Mouse (Mus musculus) liver, embryonic 16.5 days (tissue): Measurements from ENCODE around the gene Gm21970. TPM values are rescaled to one million over a fixed set of nuclear protein-coding genes. Genes with fewer than 3 reads are reported as not detected.

Experiments
- ATAC-seq: fragments of 200-750 bp; cut with Nextera tagmentation; 2 replicates; pipeline ENCODE4 v1.8.0; 2017; ENCODE audit warnings: low read depth, mild to moderate bottlenecking, moderate number of reproducible peaks, moderate library complexity
- H3K27ac ChIP-seq: fragments of 300-500 bp; sonication (generic); 2 replicates; pipeline ENCODE4 v1.5.1; 2014; ENCODE audit warnings: mild to moderate bottlenecking, low read length
- H3K27me3 ChIP-seq: fragments of 300-500 bp; sonication (generic); 2 replicates; pipeline ENCODE4 v1.6.1; 2014; ENCODE audit warnings: low read depth, low read length, mixed read lengths; ENCODE audit not compliant: control insufficient read depth, insufficient read depth
- H3K36me3 ChIP-seq: fragments of 300-500 bp; sonication (generic); 2 replicates; pipeline ENCODE4 v1.6.1; 2014; ENCODE audit warnings: mild to moderate bottlenecking; ENCODE audit not compliant: control insufficient read depth, insufficient read depth
- H3K4me1 ChIP-seq: fragments of 300-500 bp; sonication (generic); 2 replicates; pipeline ENCODE4 v1.6.1; 2014; ENCODE audit warnings: low read depth, low read length, mixed read lengths; ENCODE audit not compliant: control insufficient read depth
- H3K4me2 ChIP-seq: fragments of 300-500 bp; sonication (generic); 2 replicates; pipeline ENCODE4 v1.6.1; 2014; ENCODE audit warnings: low read depth, low read length, mixed read lengths
- H3K4me3 ChIP-seq: fragments of 300-500 bp; sonication (generic); 2 replicates; pipeline ENCODE4 v1.5.1; 2014; ENCODE audit warnings: low read depth, mild to moderate bottlenecking, low read length
- H3K9ac ChIP-seq: fragments of 300-500 bp; sonication (generic); 2 replicates; pipeline ENCODE4 v1.6.1; 2014; ENCODE audit warnings: low read depth, low read length
- H3K9me3 ChIP-seq: fragments of 300-500 bp; sonication (generic); replicated peaks from 2 replicates; pipeline ENCODE4 v1.6.1; 2016; ENCODE audit warnings: low read length; ENCODE audit not compliant: control insufficient read depth
- WGBS: fragments of 180-500 bp; shearing (Covaris S2); extraction: QIAGEN DNeasy Blood & Tissue Kit; methylation state at CpG from one replicate; pipeline ENCODE4 v1.1.7; 2014; ENCODE audit not compliant: insufficient replicate concordance; 5-methylcytosine and 5-hydroxymethylcytosine counted together
- polyA plus RNA-seq: library from polyadenylated mRNA; unstranded; fragments of >200 nt; fragmentation: Nextera tagmentation; extraction: Ambion mirVana; gene quantifications from 2 replicates; pipeline ENCODE4 v1.2.1, GENCODE M21; 2015

The Gm21970 gene
- polyA plus RNA-seq, 1 experiment from 2014 or later: not detected

DNA sequence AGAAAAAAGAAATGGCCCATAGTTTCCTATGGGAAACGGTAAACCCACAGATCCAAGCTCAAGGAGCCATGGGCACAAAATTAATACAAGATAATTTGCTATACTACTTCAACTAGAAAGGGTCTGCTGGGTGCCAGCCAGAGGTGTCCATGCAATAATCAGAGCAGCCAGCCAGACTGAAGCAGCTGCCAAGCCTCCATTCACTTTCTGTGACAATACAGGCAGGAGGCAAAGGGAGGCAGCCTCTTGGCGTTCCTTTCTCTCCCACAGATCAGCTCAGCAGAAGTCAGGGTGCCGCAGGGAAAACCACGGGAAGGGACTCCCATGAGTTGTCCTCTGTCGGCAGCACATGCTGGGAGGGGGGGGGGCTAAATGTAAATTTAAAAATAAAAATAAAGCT is 67.5 kb downstream of the Gm21970 start:
- 75% methylated on average over 5 of the region's 5 CpGs for WGBS
- H3K9me3 ChIP-seq: no peaks in the 10 kb centered on the region
- ATAC-seq: no peak
- no peak overlapping the region for H3K4me3 ChIP-seq
- peaks cover 37% of the 10 kb centered on the region for H3K4me1 ChIP-seq
- no peaks in the 10 kb centered on the region for H3K36me3 ChIP-seq
- H3K27me3 ChIP-seq: no peaks in the 10 kb centered on the region
- no peak overlapping the region for H3K4me2 ChIP-seq
- peak overlapping the region; percentile 29; the same call in 1 of the 2 replicates for H3K9ac ChIP-seq
- H3K27ac ChIP-seq: peak overlapping the region; percentile 37

DNA sequence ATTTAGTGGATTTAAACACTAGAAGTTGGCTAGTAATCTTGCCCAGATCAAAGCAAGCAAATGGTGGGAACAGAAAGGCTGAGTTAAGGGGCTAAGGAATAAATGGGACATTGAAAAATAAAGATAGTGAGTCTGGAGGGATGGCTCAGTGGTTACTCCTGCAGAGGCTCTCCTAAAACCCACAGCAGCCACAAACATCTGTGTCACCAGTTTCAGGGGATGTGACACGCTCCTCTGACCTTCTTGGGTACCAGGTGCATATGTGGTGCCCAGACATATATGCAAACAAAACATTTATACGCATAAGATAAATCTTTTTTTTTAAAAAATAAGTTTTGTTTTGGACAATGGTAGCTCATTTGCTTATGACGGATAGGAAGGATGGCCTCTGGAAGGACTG is 67.9 kb downstream of the Gm21970 start:
- H3K27me3 ChIP-seq: no peaks in the 10 kb centered on the region
- peaks cover 41% of the 10 kb centered on the region for H3K4me1 ChIP-seq
- H3K4me2 ChIP-seq: no peak overlapping the region
- H3K4me3 ChIP-seq: no peak overlapping the region
- H3K9me3 ChIP-seq: no peaks in the 10 kb centered on the region
- H3K9ac ChIP-seq: peak overlapping the region; percentile 29; the same call in 1 of the 2 replicates
- no peak for ATAC-seq
- 82% methylated on average over 3 of the region's 3 CpGs for WGBS
- no peaks in the 10 kb centered on the region for H3K36me3 ChIP-seq
- H3K27ac ChIP-seq: peak overlapping the region; percentile 37; the same call in 1 of the 2 replicates

GRCm38 (mm10) chr16:91459841-91460370 is 68.4 kb downstream of the Gm21970 start:
- no peak overlapping the region for H3K4me3 ChIP-seq
- peaks cover 43% of the 10 kb centered on the region for H3K4me1 ChIP-seq
- ATAC-seq: no peak
- H3K9me3 ChIP-seq: no peaks in the 10 kb centered on the region
- H3K27ac ChIP-seq: peak overlapping the region; percentile 66
- H3K36me3 ChIP-seq: no peaks in the 10 kb centered on the region
- 73% methylated on average over 11 of the region's 11 CpGs for WGBS
- H3K27me3 ChIP-seq: no peaks in the 10 kb centered on the region
- H3K9ac ChIP-seq: no peak overlapping the region; the same call in 1 of the 2 replicates
- no peak overlapping the region for H3K4me2 ChIP-seq

- Histone ChIP-seq H3K4me3 (peak overlapping the region; percentile 21), H3K36me3 (no peaks in the 10 kb centered on the region), H3K27me3 (no peaks in the 10 kb centered on the region), H3K9me3 (no peaks in the 10 kb centered on the region), H3K9ac (peak overlapping the region; percentile 42), H3K4me1 (peaks cover 46% of the 10 kb centered on the region), H3K4me2 (peak overlapping the region; percentile 54), H3K27ac (peak overlapping the region; percentile 66)
- WGBS: 24% methylated on average over 11 of the region's 11 CpGs
- ATAC-seq: no peak
Observed at GRCm38 (mm10) chr16:91461066-91461638, 69.6 kb downstream of the Gm21970 start.

DNA sequence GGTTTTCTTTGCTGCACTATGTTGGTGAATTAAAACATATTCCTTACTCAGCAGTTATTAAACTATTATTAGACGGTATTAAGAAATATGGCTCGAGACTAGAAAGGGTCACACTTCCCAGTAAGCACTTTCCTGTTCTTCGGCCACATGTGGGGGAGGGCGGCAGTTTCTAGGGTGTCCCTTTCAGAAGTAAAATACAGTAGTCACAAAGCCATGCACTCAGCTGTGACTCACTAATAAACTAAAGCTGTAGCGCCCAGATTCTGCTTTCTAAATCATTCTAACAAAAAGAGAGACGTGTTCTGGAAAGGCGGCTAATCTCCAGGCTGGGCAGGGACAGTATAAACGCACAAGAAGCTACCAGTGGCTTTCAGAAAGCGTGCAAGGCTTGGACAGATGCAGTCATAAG is 70.3 kb downstream of the Gm21970 start:
- Histone ChIP-seq H3K4me1 (peaks cover 50% of the 10 kb centered on the region), H3K4me3 (no peak overlapping the region), H3K9me3 (no peaks in the 10 kb centered on the region), H3K4me2 (peak overlapping the region; percentile 54), H3K27me3 (no peaks in the 10 kb centered on the region), H3K36me3 (no peaks in the 10 kb centered on the region), H3K27ac (peak overlapping the region; percentile 85), H3K9ac (peak overlapping the region; percentile 46)
- ATAC-seq: no peak
- 23% methylated on average over 9 of the region's 9 CpGs for WGBS

DNA sequence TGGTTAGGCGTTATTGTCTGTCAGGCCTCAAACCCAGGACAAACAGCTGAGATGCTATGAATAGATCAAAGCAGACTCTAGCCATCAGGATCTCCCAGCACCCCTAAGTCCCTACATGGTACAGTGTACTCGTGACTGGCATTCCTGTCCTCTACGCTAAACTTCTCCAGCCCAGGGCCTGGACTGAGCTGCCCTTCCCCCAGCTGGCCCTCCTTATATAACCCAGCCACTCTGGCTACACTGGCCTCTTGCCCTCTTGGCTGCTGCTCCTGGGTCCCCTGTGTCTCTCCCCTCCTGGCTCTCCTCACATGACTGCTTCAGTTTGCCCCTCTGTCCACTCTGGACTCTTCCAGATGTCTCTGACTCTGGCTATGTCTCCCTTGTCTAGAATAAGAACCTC is 71.1 kb downstream of the Gm21970 start:
- WGBS: 67% methylated on average over 3 of the region's 3 CpGs
- peaks cover 53% of the 10 kb centered on the region for H3K4me1 ChIP-seq
- no peaks in the 10 kb centered on the region for H3K9me3 ChIP-seq
- H3K9ac ChIP-seq: peak overlapping the region; percentile 26; the same call in 1 of the 2 replicates
- no peak overlapping the region for H3K4me2 ChIP-seq
- ATAC-seq: no peak
- H3K4me3 ChIP-seq: no peak overlapping the region
- no peaks in the 10 kb centered on the region for H3K36me3 ChIP-seq
- H3K27ac ChIP-seq: peak overlapping the region; percentile 72
- no peaks in the 10 kb centered on the region for H3K27me3 ChIP-seq

GRCm38 (mm10) chr16:91463400-91463799 is 71.9 kb downstream of the Gm21970 start:
- H3K4me1 ChIP-seq: peaks cover 58% of the 10 kb centered on the region
- H3K9me3 ChIP-seq: no peaks in the 10 kb centered on the region
- H3K27me3 ChIP-seq: no peaks in the 10 kb centered on the region
- 0 out of 2 replicates have a peak overlapping the region, but pooled peaks have one; percentile 79 for H3K9ac ChIP-seq
- ATAC-seq: no peak
- peak overlapping the region; percentile 94 for H3K27ac ChIP-seq
- no peak overlapping the region for H3K4me3 ChIP-seq
- WGBS: 45% methylated on average over 2 of the region's 2 CpGs
- peaks cover 5% of the 10 kb centered on the region for H3K36me3 ChIP-seq
- H3K4me2 ChIP-seq: peak overlapping the region; percentile 68; the same call in 1 of the 2 replicates

DNA sequence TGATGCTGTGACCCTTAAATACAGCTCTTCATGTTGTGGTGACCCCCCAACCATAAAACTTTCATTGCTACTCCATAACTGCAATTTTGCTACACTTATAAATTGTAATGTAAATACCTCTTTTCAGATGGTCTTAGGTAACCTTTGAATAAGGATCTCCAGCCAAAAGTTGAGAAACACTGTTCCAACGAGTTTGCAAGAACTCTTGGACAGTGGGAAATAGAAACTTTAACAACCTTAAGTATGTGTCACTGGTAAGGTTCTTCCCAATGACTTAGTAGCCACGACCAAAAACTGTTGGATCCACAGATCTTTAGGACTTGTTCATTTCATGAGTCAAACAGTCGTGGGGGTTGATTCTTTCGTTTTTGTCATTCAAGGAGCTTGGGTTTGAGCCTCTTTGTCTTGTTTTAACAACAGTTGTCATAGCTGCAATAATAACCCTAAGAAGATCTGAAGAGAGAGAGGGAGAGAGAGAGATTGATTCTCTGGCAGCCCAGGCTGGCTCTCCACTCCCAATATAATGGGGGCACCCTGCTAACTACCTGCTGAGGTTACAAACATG is 72.4 kb downstream of the Gm21970 start:
- H3K36me3 ChIP-seq: peaks cover 10% of the 10 kb centered on the region
- WGBS: 63% methylated on average over 4 of the region's 4 CpGs

More for the DNA sequence above, 72.4 kb downstream of the Gm21970 start:
- no peak for ATAC-seq
- H3K9me3 ChIP-seq: no peaks in the 10 kb centered on the region
- H3K27ac ChIP-seq: peak overlapping the region; percentile 94
- peak overlapping the region; percentile 79 for H3K9ac ChIP-seq
- peak overlapping the region; percentile 68 for H3K4me2 ChIP-seq
- H3K27me3 ChIP-seq: no peaks in the 10 kb centered on the region
- peaks cover 57% of the 10 kb centered on the region for H3K4me1 ChIP-seq
- H3K4me3 ChIP-seq: peak overlapping the region; percentile 80
